8 mouse cellular contexts compared by ENCODE assay signal in genomic region chr13:37969337-37969736, GRCm38 (mm10). TPM values are rescaled to one million over a fixed set of nuclear protein-coding genes. Genes with fewer than 3 reads are reported as not detected.
DNase-seq lines count a peak whose midpoint lies in the region; ATAC-seq and TF ChIP-seq lines count a peak whose summit lies in the region.

No protein-coding gene starts in this region.

- H3K27me3 ChIP-seq in lung, embryonic 16.5 days (ENCODE audit: control insufficient read depth, insufficient read depth, low read depth, low read length): no peaks in the 10 kb centered on the region

- no peak overlapping the region for H3K4me3 ChIP-seq in layer of hippocampus, adult 2 months
- no peak overlapping the region for H3K4me3 ChIP-seq in lung, embryonic 16.5 days (ENCODE audit: low read length)

- no peaks in the 10 kb centered on the region for H3K36me3 ChIP-seq in lung, embryonic 16.5 days (ENCODE audit: control insufficient read depth, insufficient read depth, low read length)

- H3K9ac ChIP-seq in lung, embryonic 16.5 days (ENCODE audit: low read length): 0 out of 2 replicates have a peak overlapping the region, but pooled peaks have one; percentile 32

- H3K27ac ChIP-seq in layer of hippocampus, adult 2 months: no peak overlapping the region
- H3K27ac ChIP-seq in lung, embryonic 16.5 days (ENCODE audit: low read length): no peak overlapping the region

- 5% methylated on average over 14 of the region's 14 CpGs for WGBS in lung, embryonic 16.5 days

- H3K4me1 ChIP-seq in lung, embryonic 16.5 days (replicated peaks; ENCODE audit: control insufficient read depth, insufficient read depth, low read length): peaks cover 24% of the 10 kb centered on the region

- ATAC-seq in lung, embryonic 16.5 days (ENCODE audit: low read depth): no peak; the same call in 1 of the 2 replicates

- TF ChIP-seq CTCF in layer of hippocampus, adult 2 months (conservative IDR thresholded peaks at IDR 0.05): peak; percentile 97

- no peaks in the 10 kb centered on the region for H3K9me3 ChIP-seq in lung, embryonic 16.5 days (ENCODE audit: control insufficient read depth, low read length)

- H3K4me2 ChIP-seq in lung, embryonic 16.5 days (ENCODE audit: low read depth, low read length): 0 out of 2 replicates have a peak overlapping the region, but pooled peaks have one; percentile 15

- peak; percentile 80 to 89 for DNase-seq in CD8-positive naive resting alpha-beta T cell, adult 2 months (ENCODE audit: low read depth in 2 of 2, low spot score in 2 of 2)
- peak; percentile 95 for DNase-seq in adrenal gland, postnatal 10 days
- DNase-seq in embryo, embryonic 11.5 days (ENCODE audit: low read depth, low spot score): peak; percentile 67
- DNase-seq in heart, adult 9 months (ENCODE audit: low spot score in 2 of 2): peak; percentile 69 to 74
- DNase-seq in layer of hippocampus, adult 2 months (ENCODE audit: low spot score in 2 of 2): peak; percentile 85 to 96
- DNase-seq in ovary, postnatal 14 days (ENCODE audit: low spot score): peak; percentile 96
- DNase-seq in thymus, postnatal 25 days: peak; percentile 86

RNA-seq across cellular contexts. Expression of gene Ssr1, which starts 24.7 kb away (rescaled TPM):
- 100 to 1,000 TPM; 117 to 134 TPM for total RNA-seq in adrenal gland, postnatal 10 days (2021)
- 10 to 100 TPM; 86.8 to 92.0 TPM for total RNA-seq in layer of hippocampus, adult 2 months (2021)
- polyA plus RNA-seq in lung, embryonic 16.5 days (2015; fragmentation: Nextera tagmentation; extraction: Ambion mirVana): 151 and 163 TPM in 2 replicates
